Mouse (Mus musculus) T-helper 17 cell (primary cell): ENCODE measurements at regions not wholly inside any gene's neighbourhood (a gene's known extent, or its start where the extent isn't known, plus 50 kb on each side); places are given as distances from the start of the nearest gene placed in this dataset.

Source experiments
- in situ Hi-C, 2 experiments: fragments of 300-600 bp; cut with MboI, MseI; formaldehyde crosslinking; loops; 1 replicate in 1 of 2; 2 replicates in 1 of 2; pipeline ENCODE4 v1.15.1; 2025; ENCODE audit warnings: high pct_unique_total_duplicates in 2 of 2

GRCm38 (mm10) chr5:118316310-118317017 is 71.4 kb downstream of the 2410131K14Rik start:
- in situ Hi-C loops, result no loop called here

GRCm38 (mm10) chr5:118318073-118318472 is 73.0 kb downstream of the 2410131K14Rik start:
- in situ Hi-C loops, result no loop called here

- in situ Hi-C loops, result no loop called here
Observed at GRCm38 (mm10) chr5:118318883-118319282, 73.9 kb downstream of the 2410131K14Rik start.

GRCm38 (mm10) chr5:118321719-118322455 is 76.9 kb downstream of the 2410131K14Rik start:
- in situ Hi-C loops, result no loop called here

GRCm38 (mm10) chr5:118323151-118323550 is 78.1 kb downstream of the 2410131K14Rik start:
- in situ Hi-C loops, result no loop called here

GRCm38 (mm10) chr5:118326837-118327541 is 82.0 kb downstream of the 2410131K14Rik start:
- in situ Hi-C loops, result loop anchor here in 1 of 2 experiments (5.0 kb wide), 1 partner anchor 115 kb away; no protein-coding TSS in a partner anchor

GRCm38 (mm10) chr5:118327961-118328712 is 83.1 kb downstream of the 2410131K14Rik start:
- in situ Hi-C loops, result loop anchor here in 1 of 2 experiments (5.0 kb wide), 1 partner anchor 114 kb away; no protein-coding TSS in a partner anchor

- in situ Hi-C loops, result loop anchor here in 1 of 2 experiments (5.0 kb wide), 1 partner anchor 113 kb away; no protein-coding TSS in a partner anchor
Observed at GRCm38 (mm10) chr5:118329143-118329542, 84.1 kb downstream of the 2410131K14Rik start.

- in situ Hi-C loops, result loop anchor here in 1 of 2 experiments (5.0 kb wide), 2 partner anchors 51 to 226 kb away; no protein-coding TSS in a partner anchor
Observed at GRCm38 (mm10) chr5:118331286-118331607, 86.2 kb downstream of the 2410131K14Rik start.

- in situ Hi-C loops, result loop anchor here in 1 of 2 experiments (5.0 kb wide), 2 partner anchors 50 to 226 kb away; no protein-coding TSS in a partner anchor
Observed at GRCm38 (mm10) chr5:118331608-118332394, 86.8 kb downstream of the 2410131K14Rik start.

- in situ Hi-C loops, result loop anchor here in 1 of 2 experiments (5.0 kb wide), 2 partner anchors 48 to 223 kb away; no protein-coding TSS in a partner anchor
Observed at GRCm38 (mm10) chr5:118334054-118334453, 89.0 kb downstream of the 2410131K14Rik start.

GRCm38 (mm10) chr5:118338186-118338585 is 93.2 kb downstream of the 2410131K14Rik start:
- in situ Hi-C loops, result no loop called here

GRCm38 (mm10) chr5:118339676-118340661 is 94.9 kb downstream of the 2410131K14Rik start:
- in situ Hi-C loops, result no loop called here

GRCm38 (mm10) chr5:118343444-118344320 is 98.7 kb downstream of the 2410131K14Rik start:
- in situ Hi-C loops, result no loop called here

- in situ Hi-C loops, result no loop called here
Observed at GRCm38 (mm10) chr5:118345226-118345625, 100.2 kb downstream of the 2410131K14Rik start.

GRCm38 (mm10) chr5:118349057-118349456 is 104.0 kb downstream of the 2410131K14Rik start:
- in situ Hi-C loops, result no loop called here

GRCm38 (mm10) chr5:118351301-118351700 is 106.3 kb downstream of the 2410131K14Rik start:
- in situ Hi-C loops, result no loop called here

- in situ Hi-C loops, result no loop called here
Observed at GRCm38 (mm10) chr5:118352142-118352541, 107.1 kb downstream of the 2410131K14Rik start.
